Mouse (Mus musculus): ENCODE data around the gene Slc1a2. TPM values are rescaled to one million over a fixed set of nuclear protein-coding genes. Genes with fewer than 3 reads are reported as not detected.

The Slc1a2 gene
- total and polyA plus RNA-seq, 3 experiments = 0.12 to 0.50 (median 0.29) TPM

GRCm38 (mm10) chr2:102735031-102735430 is 76.6 kb downstream of the Slc1a2 start:
- Histone ChIP-seq H3K4me1 (ENCODE audit: control insufficient read depth, insufficient read depth, low read length) (no peaks in the 10 kb centered on the region), H3K4me3 (no peak overlapping the region), H3K27ac (no peak overlapping the region), H3K27me3 (ENCODE audit: control insufficient read depth, insufficient read depth, low read length) (no peaks in the 10 kb centered on the region), H3K79me2 (replicated peaks; ENCODE audit: control insufficient read depth, insufficient read depth, low read length) (no peaks in the 10 kb centered on the region), H3K9ac (ENCODE audit: low read depth, low read length) (no peak overlapping the region), H3K36me3 (ENCODE audit: control insufficient read depth, insufficient read depth, low read length) (no peaks in the 10 kb centered on the region)
- TF ChIP-seq POLR2A (IDR thresholded peaks at IDR 0.05; ENCODE audit: insufficient read depth, low read depth, low read length) (no peak), CTCF (IDR thresholded peaks at IDR 0.05) (no peak), EP300 (IDR thresholded peaks at IDR 0.05; ENCODE audit: insufficient read depth, low read depth, low read length) (no peak)
- no peak for DNase-seq
- WGBS = 53% methylated on average over 2 of the region's 2 CpGs
- intact Hi-C loops (cut with DNase I) = no loop called here

GRCm38 (mm10) chr2:102735811-102736210 is 77.4 kb downstream of the Slc1a2 start:
- no peak for TF ChIP-seq EP300 (IDR thresholded peaks at IDR 0.05; ENCODE audit: insufficient read depth, low read depth, low read length)
- TF ChIP-seq CTCF (IDR thresholded peaks at IDR 0.05) = no peak
- no peak for TF ChIP-seq POLR2A (IDR thresholded peaks at IDR 0.05; ENCODE audit: insufficient read depth, low read depth, low read length)
- H3K9ac ChIP-seq (ENCODE audit: low read depth, low read length) = no peak overlapping the region
- no peaks in the 10 kb centered on the region for H3K4me1 ChIP-seq (ENCODE audit: control insufficient read depth, insufficient read depth, low read length)
- no peak overlapping the region for H3K27ac ChIP-seq
- H3K79me2 ChIP-seq (replicated peaks; ENCODE audit: control insufficient read depth, insufficient read depth, low read length) = no peaks in the 10 kb centered on the region
- 93% methylated on average over 9 of the region's 9 CpGs for WGBS
- DNase-seq = no peak
- intact Hi-C loops (cut with DNase I) = no loop called here
- H3K27me3 ChIP-seq (ENCODE audit: control insufficient read depth, insufficient read depth, low read length) = no peaks in the 10 kb centered on the region
- H3K36me3 ChIP-seq (ENCODE audit: control insufficient read depth, insufficient read depth, low read length) = no peaks in the 10 kb centered on the region
- no peak overlapping the region for H3K4me3 ChIP-seq

- Histone ChIP-seq H3K27me3 (ENCODE audit: control insufficient read depth, insufficient read depth, low read length) (no peaks in the 10 kb centered on the region), H3K4me3 (no peak overlapping the region), H3K79me2 (replicated peaks; ENCODE audit: control insufficient read depth, insufficient read depth, low read length) (no peaks in the 10 kb centered on the region), H3K36me3 (ENCODE audit: control insufficient read depth, insufficient read depth, low read length) (no peaks in the 10 kb centered on the region), H3K9ac (ENCODE audit: low read depth, low read length) (no peak overlapping the region), H3K27ac (no peak overlapping the region), H3K4me1 (ENCODE audit: control insufficient read depth, insufficient read depth, low read length) (no peaks in the 10 kb centered on the region)
- no peak for DNase-seq
- intact Hi-C loops (cut with DNase I) = no loop called here
- 82% methylated on average over 5 of the region's 5 CpGs for WGBS
- TF ChIP-seq EP300 (IDR thresholded peaks at IDR 0.05; ENCODE audit: insufficient read depth, low read depth, low read length) (no peak), CTCF (IDR thresholded peaks at IDR 0.05) (no peak), POLR2A (IDR thresholded peaks at IDR 0.05; ENCODE audit: insufficient read depth, low read depth, low read length) (no peak)
These were observed 78.0 kb downstream of the Slc1a2 start for GRCm38 (mm10) chr2:102736490-102736889.

GRCm38 (mm10) chr2:102738852-102739251 is 80.4 kb downstream of the Slc1a2 start:
- TF ChIP-seq POLR2A (IDR thresholded peaks at IDR 0.05; ENCODE audit: insufficient read depth, low read depth, low read length) = no peak
- WGBS = 87% methylated on average over 1 of the region's 1 CpGs

GRCm38 (mm10) chr2:102742685-102743084 is 84.2 kb downstream of the Slc1a2 start:
- no peak overlapping the region for H3K4me3 ChIP-seq
- H3K27me3 ChIP-seq (ENCODE audit: control insufficient read depth, insufficient read depth, low read length) = no peaks in the 10 kb centered on the region
- no peak overlapping the region for H3K27ac ChIP-seq
- no peak overlapping the region for H3K9ac ChIP-seq (ENCODE audit: low read depth, low read length)
- H3K36me3 ChIP-seq (ENCODE audit: control insufficient read depth, insufficient read depth, low read length) = no peaks in the 10 kb centered on the region
- DNase-seq = no peak
- no peak for TF ChIP-seq CTCF (IDR thresholded peaks at IDR 0.05)
- H3K4me1 ChIP-seq (ENCODE audit: control insufficient read depth, insufficient read depth, low read length) = peaks cover 8% of the 10 kb centered on the region
- WGBS = 76% methylated on average over 5 of the region's 5 CpGs
- no peaks in the 10 kb centered on the region for H3K79me2 ChIP-seq (replicated peaks; ENCODE audit: control insufficient read depth, insufficient read depth, low read length)
- intact Hi-C loops (cut with DNase I) = loop anchor here (5.0 kb wide), 3 partner anchors 55 to 340 kb away; no protein-coding TSS in a partner anchor

More at GRCm38 (mm10) chr2:102738852-102739251, 80.4 kb downstream of the Slc1a2 start:
- H3K27ac ChIP-seq = no peak overlapping the region
- intact Hi-C loops (cut with DNase I) = no loop called here
- H3K4me1 ChIP-seq (ENCODE audit: control insufficient read depth, insufficient read depth, low read length) = no peaks in the 10 kb centered on the region
- H3K79me2 ChIP-seq (replicated peaks; ENCODE audit: control insufficient read depth, insufficient read depth, low read length) = no peaks in the 10 kb centered on the region
- no peaks in the 10 kb centered on the region for H3K27me3 ChIP-seq (ENCODE audit: control insufficient read depth, insufficient read depth, low read length)
- H3K36me3 ChIP-seq (ENCODE audit: control insufficient read depth, insufficient read depth, low read length) = no peaks in the 10 kb centered on the region
- no peak overlapping the region for H3K9ac ChIP-seq (ENCODE audit: low read depth, low read length)
- H3K4me3 ChIP-seq = no peak overlapping the region
- DNase-seq = no peak

- TF ChIP-seq EP300 (IDR thresholded peaks at IDR 0.05; ENCODE audit: insufficient read depth, low read depth, low read length) = no peak
- TF ChIP-seq POLR2A (IDR thresholded peaks at IDR 0.05; ENCODE audit: insufficient read depth, low read depth, low read length) = no peak
- TF ChIP-seq CTCF (IDR thresholded peaks at IDR 0.05) = peak; percentile 78
- Histone ChIP-seq H3K36me3 (ENCODE audit: control insufficient read depth, insufficient read depth, low read length) (no peaks in the 10 kb centered on the region), H3K4me1 (ENCODE audit: control insufficient read depth, insufficient read depth, low read length) (peaks cover 8% of the 10 kb centered on the region), H3K27ac (no peak overlapping the region), H3K79me2 (replicated peaks; ENCODE audit: control insufficient read depth, insufficient read depth, low read length) (no peaks in the 10 kb centered on the region), H3K4me3 (no peak overlapping the region), H3K9ac (ENCODE audit: low read depth, low read length) (no peak overlapping the region), H3K27me3 (ENCODE audit: control insufficient read depth, insufficient read depth, low read length) (no peaks in the 10 kb centered on the region)
- intact Hi-C loops (cut with DNase I) = loop anchor here (1.0 to 5.0 kb wide), 4 partner anchors 57 to 338 kb away; no protein-coding TSS in a partner anchor
- DNase-seq = peak; percentile 32 to 40
- 67% methylated on average over 10 of the region's 10 CpGs for WGBS
These were observed 85.6 kb downstream of the Slc1a2 start for GRCm38 (mm10) chr2:102743918-102744696.

Measured in heart, adult 2 months (tissue).